ENCODE assay signal across 8 mouse cellular contexts in genomic region chr4:41722918-41723351, GRCm38 (mm10). TPM values are rescaled to one million over a fixed set of nuclear protein-coding genes. Genes with fewer than 3 reads are reported as not detected.
DNase-seq lines count a peak whose midpoint lies in the region; ATAC-seq and TF ChIP-seq lines count a peak whose summit lies in the region.

Dctn3 (minus strand) TSS chr4:41723170.

- peak; percentile 96 for TF ChIP-seq POLR2A in CH12.LX (IDR thresholded peaks at IDR 0.05; ENCODE audit: low read depth, low read length)

- peak; percentile 98 for DNase-seq in CH12.LX (ENCODE audit: extremely low read depth)
- DNase-seq in c-Kit-positive CD71-negative TER-119-negative erythroid progenitor cells, embryonic 14.5 days (ENCODE audit: low read depth) = peak; percentile 88
- peak; percentile 91 for DNase-seq in forebrain, embryonic 11.5 days (ENCODE audit: low spot score)
- DNase-seq in kidney, postnatal 36 days = peak; percentile 93 to 97
- peak; percentile 98 for DNase-seq in telencephalon, adult 2 months (ENCODE audit: low read depth, low spot score)

- ATAC-seq in forebrain, embryonic 11.5 days (replicated peaks; ENCODE audit: low FRiP score) = peak; percentile 91
- ATAC-seq in heart, embryonic 16.5 days (replicated peaks; ENCODE audit: extremely low read depth, insufficient read depth, low FRiP score) = peak; percentile 96
- ATAC-seq in liver, embryonic 15.5 days (ENCODE audit: insufficient read depth) = peak; percentile 90
- peak; percentile 90 for ATAC-seq in neural tube, embryonic 12.5 days (ENCODE audit: low FRiP score, low read depth)

- H3K4me3 ChIP-seq in CH12.LX (replicated peaks in 1 of 3; ENCODE audit: low read depth in 2 of 3, low read length in 2 of 3, poor library complexity in 1 of 3) = peak within 1 kb of the TSS; percentile 75 to 94 (median 84)
- peak within 1 kb of the TSS; percentile 81 for H3K4me3 ChIP-seq in forebrain, embryonic 11.5 days (ENCODE audit: low read depth, low read length)
- peak within 1 kb of the TSS; percentile 91 for H3K4me3 ChIP-seq in heart, embryonic 16.5 days (ENCODE audit: low read length)
- H3K4me3 ChIP-seq in liver, embryonic 15.5 days (replicated peaks) = peak within 1 kb of the TSS; percentile 90
- H3K4me3 ChIP-seq in neural tube, embryonic 12.5 days = peak within 1 kb of the TSS; percentile 71

- peaks cover 24 to 29% of the 10 kb centered on the region in 2 experiments for H3K36me3 ChIP-seq in CH12.LX (replicated peaks in 1 of 2; ENCODE audit: control insufficient read depth in 1 of 2, insufficient read depth in 1 of 2, low read length in 1 of 2)
- peaks cover 4% of the 10 kb centered on the region; the same call in 1 of the 2 replicates for H3K36me3 ChIP-seq in forebrain, embryonic 11.5 days (ENCODE audit: control insufficient read depth, insufficient read depth, low read length)
- peaks cover 14% of the 10 kb centered on the region for H3K36me3 ChIP-seq in heart, embryonic 16.5 days (ENCODE audit: control insufficient read depth, insufficient read depth)
- peaks cover 22% of the 10 kb centered on the region for H3K36me3 ChIP-seq in liver, embryonic 15.5 days (replicated peaks)
- H3K36me3 ChIP-seq in neural tube, embryonic 12.5 days = peaks cover 27% of the 10 kb centered on the region

- H3K27ac ChIP-seq in CH12.LX (ENCODE audit: insufficient read depth, low read depth) = no peak within 1 kb of the TSS
- no peak within 1 kb of the TSS for H3K27ac ChIP-seq in forebrain, embryonic 11.5 days (ENCODE audit: low read depth, low read length)
- no peak within 1 kb of the TSS for H3K27ac ChIP-seq in heart, embryonic 16.5 days (ENCODE audit: low read length)
- H3K27ac ChIP-seq in liver, embryonic 15.5 days (replicated peaks) = 0 out of 2 replicates have a peak within 1 kb of the TSS, but pooled peaks have one; percentile 49
- H3K27ac ChIP-seq in neural tube, embryonic 12.5 days = no peak within 1 kb of the TSS

- in situ Hi-C loops in CH12.LX (cut with MboI; ENCODE audit: low pct_ligation_motif_present, low pct_unique_long_range_greater_than_20kb, low sequenced_read_pairs) = no loop called here

- 1% methylated on average over 27 of the region's 27 CpGs for WGBS in forebrain, embryonic 11.5 days
- WGBS in heart, embryonic 16.5 days = under 1% methylated on average over 27 of the region's 27 CpGs
- under 1% methylated on average over 27 of the region's 27 CpGs for WGBS in liver, embryonic 15.5 days (ENCODE audit: insufficient replicate concordance)
- WGBS in neural tube, embryonic 12.5 days = 0% methylated on average over 27 of the region's 27 CpGs

- peaks cover 36% of the 10 kb centered on the region for H3K27me3 ChIP-seq in CH12.LX (replicated peaks)
- peaks cover 25% of the 10 kb centered on the region for H3K27me3 ChIP-seq in forebrain, embryonic 11.5 days (ENCODE audit: control insufficient read depth, insufficient read depth, low read length)
- peaks cover 43% of the 10 kb centered on the region for H3K27me3 ChIP-seq in heart, embryonic 16.5 days (ENCODE audit: control insufficient read depth, insufficient read depth, low read length)
- H3K27me3 ChIP-seq in liver, embryonic 15.5 days = peaks cover 47% of the 10 kb centered on the region
- peaks cover 41% of the 10 kb centered on the region for H3K27me3 ChIP-seq in neural tube, embryonic 12.5 days (replicated peaks)

- dilution Hi-C loops in CH12.LX (cut with MboI; ENCODE audit: extremely low pct_ligation_motif_present, extremely low pct_unique_long_range_greater_than_20kb, low sequenced_read_pairs) = no loop called here

- peak within 1 kb of the TSS; percentile 81 for H3K9ac ChIP-seq in CH12.LX (ENCODE audit: insufficient read depth, low read depth)
- H3K9ac ChIP-seq in forebrain, embryonic 11.5 days (ENCODE audit: low read length) = peak within 1 kb of the TSS; percentile 89
- peak within 1 kb of the TSS; percentile 90 for H3K9ac ChIP-seq in heart, embryonic 16.5 days (ENCODE audit: low read length)
- H3K9ac ChIP-seq in liver, embryonic 15.5 days = peak within 1 kb of the TSS; percentile 84
- H3K9ac ChIP-seq in neural tube, embryonic 12.5 days = peak within 1 kb of the TSS; percentile 71

- TF ChIP-seq RAD21 in CH12.LX (IDR thresholded peaks at IDR 0.05; ENCODE audit: low read depth, low read length) = no peak

- H3K4me2 ChIP-seq in CH12.LX (ENCODE audit: insufficient read depth, low read depth, poor library complexity, severe bottlenecking) = peak within 1 kb of the TSS; percentile 64
- peak within 1 kb of the TSS; percentile 89 for H3K4me2 ChIP-seq in forebrain, embryonic 11.5 days (ENCODE audit: low read depth, low read length, severe bottlenecking)
- H3K4me2 ChIP-seq in heart, embryonic 16.5 days (ENCODE audit: low read depth, low read length) = peak within 1 kb of the TSS; percentile 89
- peak within 1 kb of the TSS; percentile 79 for H3K4me2 ChIP-seq in liver, embryonic 15.5 days
- H3K4me2 ChIP-seq in neural tube, embryonic 12.5 days (replicated peaks) = peak within 1 kb of the TSS; percentile 82

- TF ChIP-seq CTCF in CH12.LX (conservative IDR thresholded peaks at IDR 0.05 in 1 of 2, IDR thresholded peaks at IDR 0.05 in 1 of 2; ENCODE audit: low read depth in 2 of 2, low read length in 2 of 2) = no peak

- TF ChIP-seq EP300 in CH12.LX (IDR thresholded peaks at IDR 0.05; ENCODE audit: low read length) = no peak

- peaks cover 12% of the 10 kb centered on the region for H3K79me2 ChIP-seq in CH12.LX (replicated peaks; ENCODE audit: control insufficient read depth, extremely low read depth, insufficient read depth, poor library complexity, severe bottlenecking)

- peaks cover 4 to 16% of the 10 kb centered on the region in 2 experiments for H3K4me1 ChIP-seq in CH12.LX (ENCODE audit: control insufficient read depth in 1 of 2, insufficient read depth in 2 of 2)
- peaks cover 22% of the 10 kb centered on the region for H3K4me1 ChIP-seq in forebrain, embryonic 11.5 days (replicated peaks; ENCODE audit: control insufficient read depth, insufficient read depth, low read length)
- H3K4me1 ChIP-seq in heart, embryonic 16.5 days (ENCODE audit: control insufficient read depth, insufficient read depth, low read length) = peaks cover 12% of the 10 kb centered on the region; the same call in 1 of the 2 replicates
- H3K4me1 ChIP-seq in liver, embryonic 15.5 days (replicated peaks) = peaks cover 24% of the 10 kb centered on the region
- peaks cover 37% of the 10 kb centered on the region for H3K4me1 ChIP-seq in neural tube, embryonic 12.5 days

- no peaks in the 10 kb centered on the region for H3K9me3 ChIP-seq in CH12.LX (replicated peaks; ENCODE audit: low read length)
- H3K9me3 ChIP-seq in forebrain, embryonic 11.5 days (ENCODE audit: control insufficient read depth, low read length) = no peaks in the 10 kb centered on the region
- no peaks in the 10 kb centered on the region for H3K9me3 ChIP-seq in heart, embryonic 16.5 days (replicated peaks; ENCODE audit: control insufficient read depth, low read length)
- H3K9me3 ChIP-seq in liver, embryonic 15.5 days (replicated peaks) = no peaks in the 10 kb centered on the region
- H3K9me3 ChIP-seq in neural tube, embryonic 12.5 days = no peaks in the 10 kb centered on the region

TF ChIP-seq in CH12.LX, 34 proteins besides CTCF, POLR2A, EP300 and RAD21 (continues in another document):
- no peak for TF ChIP-seq USF1 (IDR thresholded peaks at IDR 0.05; ENCODE audit: low read depth, low read length)
- peak; percentile 94 for TF ChIP-seq SIN3A (IDR thresholded peaks at IDR 0.05; ENCODE audit: low read length)
- TF ChIP-seq POLR2AphosphoS2 (IDR thresholded peaks at IDR 0.05; ENCODE audit: low read depth, low read length) = peak; percentile 65; the same call in 1 of the 2 replicates
- TF ChIP-seq JUN (IDR thresholded peaks at IDR 0.05; ENCODE audit: insufficient read depth, low read depth, low read length) = peak; percentile 43; the same call in 1 of the 2 replicates
- TF ChIP-seq BHLHE40 (IDR thresholded peaks at IDR 0.05; ENCODE audit: low read depth, low read length) = no peak
- TF ChIP-seq KAT2A (IDR thresholded peaks at IDR 0.05; ENCODE audit: insufficient replicate concordance, low read length) = peak; percentile 61; the same call in 1 of the 2 replicates
- peak; percentile 83; the same call in 1 of the 2 replicates for TF ChIP-seq TCF12 (IDR thresholded peaks at IDR 0.05; ENCODE audit: low read depth, low read length)
- TF ChIP-seq MYC (IDR thresholded peaks at IDR 0.05; ENCODE audit: low read depth, low read length) = no peak
- TF ChIP-seq CHD1 (IDR thresholded peaks at IDR 0.05; ENCODE audit: low read depth, low read length) = no peak
- no peak for TF ChIP-seq E2F4 (IDR thresholded peaks at IDR 0.05; ENCODE audit: insufficient replicate concordance, low read depth, low read length)
- no peak for TF ChIP-seq MAZ (IDR thresholded peaks at IDR 0.05; ENCODE audit: low read depth, low read length)
- TF ChIP-seq USF2 (conservative IDR thresholded peaks at IDR 0.05; ENCODE audit: low read depth, low read length) = no peak
- TF ChIP-seq ZNF384 (IDR thresholded peaks at IDR 0.05; ENCODE audit: low read depth, low read length) = no peak
- TF ChIP-seq MXI1 (IDR thresholded peaks at IDR 0.05; ENCODE audit: low read depth, low read length) = peak; percentile 55; the same call in 1 of the 2 replicates
- TF ChIP-seq TBP (conservative IDR thresholded peaks at IDR 0.05; ENCODE audit: low read depth, low read length) = peak; percentile 86
- peak; percentile 77; the same call in 1 of the 2 replicates for TF ChIP-seq ZMIZ1 (IDR thresholded peaks at IDR 0.05; ENCODE audit: low read depth, low read length)
- TF ChIP-seq MAFK (IDR thresholded peaks at IDR 0.05; ENCODE audit: insufficient replicate concordance, low read length) = no peak
- TF ChIP-seq MEF2A (IDR thresholded peaks at IDR 0.05; ENCODE audit: borderline replicate concordance, low read depth, low read length) = no peak
- no peak for TF ChIP-seq UBTF (IDR thresholded peaks at IDR 0.05; ENCODE audit: low read depth, low read length)
- TF ChIP-seq HCFC1 (IDR thresholded peaks at IDR 0.05; ENCODE audit: low read depth, low read length) = peak; percentile 87
- TF ChIP-seq IRF4 (IDR thresholded peaks at IDR 0.05; ENCODE audit: low read depth, low read length) = no peak
- TF ChIP-seq CHD2 (IDR thresholded peaks at IDR 0.05; ENCODE audit: low read length) = peak; percentile 70
- TF ChIP-seq PAX5 (IDR thresholded peaks at IDR 0.05; ENCODE audit: low read length) = no peak

RNA-seq across cellular contexts. Expression of gene Dctn3, which starts in this region (rescaled TPM):
- 130 and 133 TPM in 2 replicates for total RNA-seq in CH12.LX (2012; rRNA removed)
- 112 and 125 TPM in 2 replicates for total RNA-seq in CH12.LX (2014; rRNA removed)
- polyA plus RNA-seq in CH12.LX (2012; ENCODE audit: insufficient read length, low read depth) = 90.5 and 117 TPM in 2 replicates
- 135 and 142 TPM in 2 replicates for polyA plus RNA-seq in forebrain, embryonic 11.5 days (2014; fragmentation: Nextera tagmentation; extraction: Ambion mirVana)
- 137 and 141 TPM in 2 replicates for polyA plus RNA-seq in heart, embryonic 16.5 days (2015; fragmentation: Nextera tagmentation; extraction: Ambion mirVana)
- 64.1 and 67.2 TPM in 2 replicates for polyA plus RNA-seq in liver, embryonic 15.5 days (2015; fragmentation: Nextera tagmentation; extraction: Ambion mirVana)
- 225 and 233 TPM in 2 replicates for polyA plus RNA-seq in neural tube, embryonic 12.5 days (2016; fragmentation: Nextera tagmentation; extraction: Ambion mirVana)
